Mouse (Mus musculus): Measurements from ENCODE around the gene Rsu1.

Rsu1 gene

DNA sequence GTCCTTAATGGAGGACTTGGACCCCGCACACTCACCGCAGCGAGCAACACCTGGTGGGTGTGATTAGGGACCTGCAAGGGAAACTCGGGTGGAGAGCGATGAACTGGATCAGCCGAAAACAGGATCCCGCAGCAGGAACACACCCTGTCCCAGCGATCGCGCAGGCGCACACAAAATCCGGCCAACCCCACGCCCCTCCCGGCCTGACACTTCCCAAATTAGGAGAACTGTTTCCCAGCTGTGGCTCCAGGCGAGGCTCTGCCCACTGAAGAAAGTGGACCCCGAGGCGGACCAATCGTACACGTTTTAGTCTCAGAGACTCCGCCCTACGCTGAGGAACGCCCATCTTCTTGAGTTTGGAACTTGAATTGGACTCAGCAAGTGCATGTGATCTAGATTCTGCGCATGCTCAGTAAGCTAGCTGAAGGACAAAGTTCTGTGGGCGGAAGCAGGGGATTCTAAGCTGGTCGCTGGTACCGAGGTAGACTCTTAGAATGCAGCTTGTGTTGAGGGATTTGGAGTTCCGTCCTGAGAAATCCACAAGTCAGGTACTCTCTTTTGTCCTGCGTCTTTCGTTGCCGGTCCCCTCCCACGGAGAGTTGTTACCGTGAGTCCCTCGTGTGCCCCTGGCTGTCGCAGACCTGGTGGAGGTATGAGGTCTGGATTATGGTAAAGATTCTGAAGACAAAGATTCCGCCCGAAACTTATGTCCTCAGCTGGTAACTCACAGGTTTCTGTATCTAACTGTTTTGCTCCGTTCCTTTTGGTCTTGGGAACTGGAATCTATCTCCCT, at the start of gene Rsu1:
Gene Rsu1 (minus strand): TSS at position 251 of the 793 bp plus-strand sequence.
- peak; percentile 88 to 91 for DNase-seq (ENCODE audit: low spot score in 2 of 2)

DNA sequence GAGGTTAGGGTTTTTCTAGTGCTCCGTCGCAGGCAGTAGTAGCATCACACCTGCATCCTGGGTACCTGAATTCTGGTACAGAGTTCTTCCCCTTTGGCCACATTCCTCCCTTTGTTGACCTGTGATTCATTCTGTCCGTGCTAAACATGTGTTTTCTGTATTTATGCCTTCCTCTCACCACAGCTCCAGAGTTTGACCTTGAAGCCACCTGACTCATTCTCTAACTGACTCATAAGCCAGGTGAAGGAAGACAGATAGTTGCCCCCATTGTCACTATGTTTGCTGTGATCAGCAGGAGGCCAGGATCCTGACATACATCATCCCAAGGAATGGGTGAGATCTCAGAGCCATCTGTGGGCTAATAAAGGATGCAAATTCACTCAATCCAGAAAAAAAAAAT, 32.2 kb upstream of the Rsu1 start:
- DNase-seq (ENCODE audit: low spot score in 2 of 2), result no peak

DNA sequence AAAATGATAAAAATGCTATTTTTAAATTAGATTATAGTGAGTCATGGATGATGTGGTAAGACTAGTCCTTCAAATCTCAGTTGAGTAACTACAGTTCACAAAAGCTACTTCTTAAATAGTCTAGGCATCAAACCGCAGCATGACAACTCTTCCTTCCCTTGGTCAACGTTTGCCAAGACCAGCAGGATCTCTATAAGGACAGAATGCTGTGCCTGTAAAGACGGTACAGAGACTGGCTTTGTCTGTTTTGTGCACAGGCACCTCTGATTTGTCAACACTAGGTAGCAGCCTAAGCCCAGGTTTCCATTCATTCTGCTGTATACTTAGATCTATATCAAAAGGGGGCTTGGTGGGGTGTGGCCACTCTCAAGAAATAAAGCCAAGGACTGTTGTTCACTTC, 27.8 kb upstream of the Rsu1 start:
- no peak for DNase-seq (ENCODE audit: low spot score in 2 of 2)

DNA sequence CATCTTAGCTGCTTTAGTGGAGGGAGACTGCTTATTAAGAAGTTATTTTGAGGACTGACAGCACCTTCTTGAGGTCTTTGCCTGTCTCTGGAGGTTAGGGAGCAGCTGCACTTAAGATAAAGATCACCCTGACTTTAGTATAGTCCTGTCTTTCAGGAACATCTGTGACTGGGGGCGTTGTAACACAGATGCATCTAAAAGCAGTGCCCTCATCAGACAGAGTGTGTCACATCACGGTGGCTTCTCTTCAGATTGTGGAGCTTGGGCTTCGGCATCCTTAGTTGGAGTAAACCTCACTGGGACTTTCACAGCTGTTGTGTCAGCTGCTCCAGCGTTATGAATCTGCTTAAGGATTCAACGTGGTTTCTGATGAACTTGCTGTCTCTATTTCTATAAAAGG, 26.5 kb upstream of the Rsu1 start:
- peak; percentile 19 to 21 for DNase-seq (ENCODE audit: low spot score in 2 of 2)

DNA sequence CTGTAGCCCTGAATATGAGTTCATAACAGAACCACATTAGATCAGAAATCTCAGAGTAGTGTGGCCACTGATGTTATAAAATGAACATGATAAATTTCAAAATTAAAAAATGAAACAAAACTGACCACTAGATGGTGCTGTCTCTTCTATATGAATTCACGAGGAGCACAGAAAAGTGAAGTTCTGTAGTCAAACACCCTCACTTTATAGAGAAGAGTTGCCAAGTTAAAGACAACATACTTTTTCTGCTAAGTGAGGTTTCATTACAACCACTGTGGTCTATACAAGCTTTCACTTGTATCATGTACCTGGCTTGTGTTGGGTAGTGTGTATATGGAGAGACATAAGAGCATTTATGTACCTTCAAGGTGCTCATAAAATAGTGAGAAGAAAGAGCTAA, 19.4 kb upstream of the Rsu1 start:
- DNase-seq (ENCODE audit: low spot score in 2 of 2), result peak in 1 of 2 experiments; percentile 54

DNA sequence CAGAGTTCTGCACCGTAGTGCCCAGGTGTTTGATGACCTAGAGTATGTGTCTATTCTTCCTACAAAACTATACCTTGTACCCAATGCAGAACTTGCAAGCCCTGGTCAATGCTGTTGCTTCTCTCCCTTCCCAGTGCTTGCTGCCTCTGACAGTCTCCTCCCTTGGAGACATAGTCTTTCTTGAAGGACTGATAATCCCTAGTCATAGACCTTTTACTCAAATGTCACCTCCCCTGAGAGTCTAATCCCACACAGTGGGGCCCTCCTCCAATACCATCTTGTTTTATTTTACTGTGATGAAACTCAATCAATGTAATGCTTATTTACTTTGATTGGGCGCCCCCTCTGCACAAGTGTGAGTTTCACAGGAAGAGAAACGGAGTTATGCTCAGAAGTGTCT, 18.9 kb upstream of the Rsu1 start:
- DNase-seq (ENCODE audit: low spot score in 2 of 2), result no peak

DNA sequence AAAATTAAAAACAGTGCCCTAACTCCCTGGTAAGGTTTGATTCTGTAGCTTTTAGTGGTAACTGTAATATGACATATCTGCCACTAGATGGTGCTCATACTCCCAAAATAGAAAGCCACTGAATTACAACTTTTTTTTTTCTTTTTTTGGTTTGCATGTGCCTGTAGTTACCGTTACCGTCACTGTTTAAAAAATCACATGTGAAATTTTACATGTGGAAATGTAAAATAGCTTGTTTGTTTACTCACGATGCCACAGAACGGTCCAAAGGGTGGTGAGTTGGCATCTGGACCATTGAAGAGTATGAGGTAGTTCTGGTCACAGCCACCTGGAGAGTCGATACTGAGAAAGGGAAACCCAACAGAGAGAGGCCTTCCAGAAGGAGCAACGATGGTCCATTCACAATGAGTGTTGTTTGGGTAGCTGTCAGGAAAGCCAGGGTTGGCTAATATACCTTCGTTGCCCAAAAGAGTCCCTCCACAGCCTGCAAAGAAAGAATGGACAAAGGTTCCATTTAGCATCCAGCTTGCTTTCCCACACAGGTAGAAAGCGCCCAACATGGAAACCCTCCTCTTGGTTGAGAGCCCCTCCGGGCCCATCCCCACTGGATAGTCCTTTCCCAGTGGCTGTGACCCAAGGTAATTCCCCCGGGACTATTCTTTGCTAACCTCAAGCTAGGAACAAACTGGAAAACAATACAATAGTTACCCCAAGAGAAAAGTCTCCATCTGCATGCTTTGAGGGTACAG, 7.1 kb upstream of the Rsu1 start:
- DNase-seq (ENCODE audit: low spot score in 2 of 2), result no peak

DNA sequence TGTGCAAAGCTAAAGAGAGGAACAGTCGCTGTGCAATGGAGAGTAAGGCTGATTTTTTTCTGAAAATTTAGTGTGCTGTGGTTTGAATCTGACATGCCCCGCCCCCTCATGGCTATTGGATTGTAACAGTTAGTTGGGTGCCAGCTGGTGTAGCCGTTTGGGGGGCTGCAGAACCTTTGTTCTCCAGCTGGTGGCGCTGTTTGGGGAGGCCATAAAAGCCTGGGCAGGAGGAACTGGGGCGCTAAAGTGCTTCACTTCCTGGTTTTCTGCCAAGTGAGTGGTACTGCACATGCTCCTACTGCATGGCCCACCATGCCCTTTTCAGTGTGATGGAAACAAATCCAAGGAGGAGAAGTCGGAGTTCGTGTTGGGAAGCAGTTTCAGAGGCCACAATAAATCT, 4.7 kb upstream of the Rsu1 start:
- no peak for DNase-seq (ENCODE audit: low spot score in 2 of 2)

DNA sequence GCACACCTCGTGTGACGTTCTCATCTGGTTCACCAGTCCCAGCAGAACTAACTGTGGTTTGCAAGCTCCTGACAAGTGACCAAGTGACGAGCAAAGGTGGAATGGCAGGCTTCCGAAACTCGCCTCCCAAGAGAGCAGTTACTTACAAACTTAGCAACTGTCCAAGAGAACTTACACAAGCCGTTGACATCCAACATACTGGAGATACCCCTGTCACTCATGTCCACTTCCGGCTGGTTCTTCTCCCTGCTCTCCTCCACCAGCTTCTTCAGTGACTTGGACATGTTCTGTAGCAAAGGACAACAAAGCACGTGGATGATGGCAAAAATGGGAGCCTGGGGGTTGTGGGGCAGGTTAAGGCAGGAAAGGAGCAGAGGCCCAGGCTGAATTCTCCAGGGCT, 479 bp downstream of the Rsu1 start:
- DNase-seq (ENCODE audit: low spot score in 2 of 2), result peak in 1 of 2 experiments; percentile 8

DNA sequence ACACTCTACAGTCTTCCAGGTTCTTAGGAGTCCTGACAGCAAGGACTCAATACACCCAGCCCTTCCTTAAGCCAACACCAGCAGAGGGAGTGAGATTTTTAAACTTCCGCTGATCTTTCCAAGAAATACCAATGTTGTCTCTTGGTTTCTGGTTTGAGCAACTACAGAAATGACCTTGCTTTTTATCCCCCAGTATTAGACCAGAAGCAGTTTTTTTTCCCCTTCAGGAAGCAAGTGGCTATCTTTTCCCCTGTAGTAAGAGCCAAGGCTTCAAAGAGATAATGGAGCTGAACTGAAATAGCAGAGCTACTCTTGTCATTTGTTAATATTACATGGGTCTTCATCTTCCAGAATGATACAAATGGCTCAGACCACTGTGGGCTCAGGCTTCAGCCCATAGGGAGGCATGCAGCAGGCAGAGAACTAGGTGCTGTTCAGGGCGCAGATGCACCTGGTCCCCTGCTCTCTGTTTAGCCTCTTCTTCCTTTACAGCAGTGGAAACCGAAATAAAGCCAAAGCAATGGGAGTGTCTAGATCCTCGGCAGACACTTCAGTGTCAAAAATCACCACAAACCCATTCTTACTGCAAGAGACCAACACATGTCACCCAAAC, 2.4 kb downstream of the Rsu1 start:
- DNase-seq (ENCODE audit: low spot score in 2 of 2), result no peak

DNA sequence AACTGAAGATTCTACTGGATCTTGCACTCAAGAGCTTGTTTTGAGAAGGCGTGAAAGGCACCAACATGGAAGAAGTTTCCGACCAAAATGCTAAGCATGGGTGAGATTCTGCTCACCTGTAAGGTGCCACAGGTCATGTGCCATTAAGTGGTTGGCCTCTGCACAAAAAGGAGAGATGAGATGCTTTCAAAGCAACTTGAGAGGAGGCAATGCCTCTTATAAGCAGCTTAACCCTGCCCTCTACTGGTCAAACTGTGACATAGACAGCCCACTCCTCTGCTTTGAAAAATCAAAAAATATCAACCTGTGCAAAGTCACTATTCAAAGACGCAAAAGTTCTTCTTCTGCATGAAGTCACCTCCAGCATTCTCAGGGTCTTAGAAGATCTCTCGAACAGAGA, 6.3 kb downstream of the Rsu1 start:
- DNase-seq (ENCODE audit: low spot score in 2 of 2), result peak in 1 of 2 experiments; percentile 42

DNA sequence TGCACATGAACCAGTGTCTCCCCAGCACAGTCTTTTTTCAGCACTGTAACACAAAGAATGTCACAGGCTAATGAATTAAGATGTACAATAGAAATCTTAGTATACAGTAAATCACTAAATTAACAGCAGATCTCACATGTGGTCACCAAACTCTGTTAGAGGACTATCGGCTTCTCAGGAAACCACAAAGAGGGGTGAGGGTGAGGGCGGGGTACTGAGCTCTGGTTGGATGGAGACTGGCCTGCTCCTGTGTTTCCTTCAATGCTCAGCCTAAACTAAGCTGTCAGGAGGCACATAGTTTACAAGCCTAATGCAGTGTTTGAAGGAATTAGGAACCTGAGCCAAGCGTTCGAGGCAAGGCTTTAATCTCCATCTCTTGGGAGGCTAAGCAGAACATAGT, 8.1 kb downstream of the Rsu1 start:
- DNase-seq (ENCODE audit: low spot score in 2 of 2), result no peak

DNA sequence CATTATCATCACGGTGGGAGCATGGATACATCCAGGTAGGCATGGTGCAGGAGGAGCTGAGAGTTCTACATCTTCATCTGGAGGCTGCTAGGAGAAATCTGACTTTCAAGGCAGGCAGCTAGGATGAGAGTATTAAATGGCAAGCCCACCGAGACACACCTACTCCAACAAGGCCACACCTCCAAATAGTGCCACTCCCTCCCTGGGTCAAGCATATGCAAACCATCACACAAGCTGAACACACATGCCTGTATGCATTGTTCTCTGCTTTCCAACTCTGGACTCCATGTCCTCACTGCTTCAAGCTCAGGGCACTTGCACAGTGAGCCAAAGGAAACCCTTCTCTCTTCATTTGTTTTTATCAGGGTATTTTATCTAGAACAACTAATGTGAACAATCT, 12.6 kb downstream of the Rsu1 start:
- no peak for DNase-seq (ENCODE audit: low spot score in 2 of 2)

DNA sequence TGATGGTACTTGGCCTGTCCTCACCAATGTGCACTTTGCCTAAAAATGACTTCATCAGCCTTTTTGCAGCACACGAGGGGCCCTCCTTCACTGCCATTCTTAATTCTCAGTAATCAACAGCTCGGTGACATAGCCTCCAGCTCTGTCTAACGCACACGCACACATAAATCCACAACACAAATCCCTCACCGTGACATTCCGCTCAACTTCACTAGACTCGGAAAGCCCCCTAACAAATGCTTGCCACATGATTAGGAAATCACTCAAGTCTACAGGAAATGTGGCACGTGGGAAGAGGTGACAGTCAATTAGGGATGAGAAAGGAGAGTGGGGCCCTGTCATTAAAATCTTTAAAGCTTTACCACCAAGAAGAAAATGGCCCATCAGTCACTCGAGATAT, 30.5 kb downstream of the Rsu1 start:
- DNase-seq (ENCODE audit: low spot score in 2 of 2), result no peak

DNA sequence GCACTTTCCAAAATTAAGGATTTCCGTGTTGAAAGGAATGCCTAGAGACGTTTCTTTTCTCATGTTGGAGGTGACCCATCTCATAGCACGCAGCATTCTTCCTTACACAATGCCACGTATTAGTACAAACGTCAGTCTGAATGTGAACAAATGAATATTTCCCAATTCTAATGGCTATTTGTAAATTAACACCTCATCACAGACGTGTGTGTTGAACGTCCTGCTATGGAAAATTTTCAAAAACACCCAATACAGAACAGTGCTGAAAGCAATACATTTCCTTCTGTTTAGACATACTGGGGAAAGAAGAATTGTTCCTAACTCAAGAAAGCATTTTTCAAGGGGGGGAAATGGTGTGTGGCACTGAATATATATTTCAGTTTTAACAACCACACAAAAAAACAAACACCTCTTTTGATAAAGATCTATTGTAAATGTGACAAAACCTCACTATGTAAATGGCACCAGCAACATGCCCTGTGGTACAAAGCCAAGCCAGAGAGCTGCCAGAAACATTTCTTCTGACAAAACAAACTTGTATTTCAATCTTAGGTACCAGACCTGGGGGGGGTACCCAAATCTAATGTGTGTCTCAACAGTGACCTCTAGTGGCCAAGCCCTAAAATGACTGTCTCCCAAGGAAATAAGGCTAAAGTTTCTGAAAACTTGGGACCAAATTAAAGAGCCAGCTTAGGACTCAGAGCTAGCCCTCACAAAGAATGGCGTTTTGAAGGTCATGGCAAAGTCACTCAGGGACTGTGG, 33.9 kb downstream of the Rsu1 start:
- DNase-seq (ENCODE audit: low spot score in 2 of 2), result peak; percentile 12 to 71

DNA sequence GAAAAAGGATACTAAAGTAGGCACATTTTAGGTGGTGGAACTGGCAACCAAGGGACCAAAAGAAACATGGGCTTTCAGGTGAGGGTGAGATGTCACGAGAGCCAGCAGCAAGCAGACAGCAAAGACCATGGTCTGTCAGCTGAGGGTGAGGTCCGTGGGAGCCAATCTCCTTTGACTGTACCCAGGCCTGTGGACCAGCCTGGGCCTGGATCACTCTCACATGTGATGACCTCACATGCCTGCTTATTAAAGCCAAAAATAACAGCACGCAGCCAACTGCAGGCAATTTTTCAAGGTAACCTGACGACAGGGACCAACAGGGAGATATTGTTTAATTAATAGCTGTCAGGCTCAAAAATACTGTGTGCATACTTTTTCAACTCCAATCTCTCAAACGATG, 35.5 kb downstream of the Rsu1 start:
- no peak for DNase-seq (ENCODE audit: low spot score in 2 of 2)

DNA sequence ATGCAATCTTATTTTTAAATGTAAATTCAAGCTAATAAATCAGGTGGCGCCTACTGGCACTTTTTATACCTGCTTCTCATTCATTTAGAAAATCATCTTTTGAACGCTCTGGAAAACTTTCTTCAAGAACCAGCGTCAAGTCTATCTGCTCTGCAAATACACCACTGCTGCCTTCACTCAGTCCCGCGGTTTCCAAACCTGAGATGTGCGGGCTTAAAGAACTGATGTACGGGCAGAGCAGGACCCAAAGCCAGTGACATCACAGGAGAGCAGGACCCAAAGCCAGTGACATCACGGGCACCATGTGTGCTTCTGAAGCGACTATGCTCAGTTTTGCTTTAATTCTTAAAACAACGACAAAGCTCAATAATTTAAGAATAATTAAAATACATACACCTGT, 36.4 kb downstream of the Rsu1 start:
- DNase-seq (ENCODE audit: low spot score in 2 of 2), result no peak

DNA sequence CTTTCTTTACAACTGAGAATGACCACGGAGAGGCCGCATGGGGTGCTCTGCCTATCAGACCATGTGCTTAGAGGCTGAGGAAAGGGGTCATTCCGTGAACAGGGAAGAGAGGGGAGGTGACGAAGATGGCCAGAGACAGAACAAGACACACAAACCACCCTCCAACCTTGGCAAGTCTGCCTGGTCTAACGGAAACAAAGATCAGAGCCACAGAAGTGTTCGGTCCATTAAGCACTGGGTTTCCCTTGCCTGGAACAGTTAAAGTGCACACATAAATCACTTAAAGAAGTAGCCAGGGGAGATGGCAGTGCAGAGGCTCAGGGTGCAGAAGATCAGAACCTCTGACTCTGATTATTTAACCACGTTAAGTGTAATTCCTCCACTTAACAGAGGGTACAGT, 37.3 kb downstream of the Rsu1 start:
- no peak for DNase-seq (ENCODE audit: low spot score in 2 of 2)

DNA sequence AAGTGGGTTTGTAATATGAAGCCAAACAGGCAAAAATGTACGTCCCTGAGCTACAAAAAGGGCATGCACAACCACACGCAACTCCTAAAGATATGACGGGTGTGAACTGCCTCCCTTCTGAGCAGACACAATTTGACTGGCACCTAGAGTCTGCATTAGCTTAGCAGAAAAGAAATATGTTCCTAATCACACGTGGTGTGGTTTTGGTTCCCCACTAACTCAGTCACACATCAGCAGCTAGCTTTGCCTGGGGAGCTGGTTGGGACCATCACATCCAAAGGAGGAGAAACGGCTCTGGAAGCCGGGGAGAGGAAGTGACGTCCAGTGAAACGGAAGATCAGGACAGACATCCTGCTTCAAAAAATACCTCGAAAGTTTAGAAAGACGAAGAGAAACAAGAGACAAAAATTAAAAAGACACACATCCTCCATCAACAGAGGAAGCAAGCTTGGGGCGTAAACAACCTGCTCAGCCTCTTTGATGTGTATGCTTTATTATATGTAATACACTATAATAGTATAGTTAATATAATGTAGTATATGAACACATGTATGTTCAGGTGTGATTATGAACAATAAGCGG, 37.9 kb downstream of the Rsu1 start:
- no peak for DNase-seq (ENCODE audit: low spot score in 2 of 2)

DNA sequence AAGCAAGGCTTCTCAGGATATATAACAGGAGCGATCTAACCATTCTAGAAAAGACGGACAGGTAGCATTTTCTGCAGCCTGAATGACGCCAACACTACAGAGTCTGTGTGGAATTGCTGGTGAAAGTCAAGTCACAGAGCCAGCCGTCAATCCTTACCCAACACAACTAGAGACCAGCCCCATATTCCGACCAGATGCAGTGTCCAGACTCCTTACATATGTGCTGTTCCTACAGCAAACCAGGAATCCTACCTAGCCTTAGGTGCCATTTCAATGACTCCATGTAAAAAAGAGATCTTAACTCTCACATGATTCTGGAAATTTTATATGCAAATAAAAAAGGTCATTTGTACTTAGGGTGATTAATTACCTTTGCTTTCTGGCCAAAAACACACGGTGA, 38.9 kb downstream of the Rsu1 start:
- no peak for DNase-seq (ENCODE audit: low spot score in 2 of 2)

DNA sequence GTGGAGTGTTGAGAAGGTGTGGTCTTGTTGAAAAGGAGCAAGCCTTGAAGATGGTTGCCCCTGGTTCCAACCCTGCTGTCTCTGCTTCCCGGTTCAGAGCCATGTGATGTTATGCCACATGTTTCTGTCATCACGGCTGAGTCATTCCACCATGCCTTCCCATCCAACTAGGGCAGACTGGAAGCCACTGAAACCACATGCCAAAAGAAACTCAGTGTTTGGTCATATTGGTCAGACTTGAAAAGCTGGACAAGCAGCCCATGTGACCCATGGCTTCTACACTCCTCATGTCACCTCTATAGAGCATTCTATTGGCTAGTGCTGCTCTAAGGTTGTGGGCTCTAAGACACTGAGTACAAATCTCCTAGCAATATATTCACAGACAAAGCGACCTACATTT, 41.5 kb downstream of the Rsu1 start:
- DNase-seq (ENCODE audit: low spot score in 2 of 2), result no peak

DNA sequence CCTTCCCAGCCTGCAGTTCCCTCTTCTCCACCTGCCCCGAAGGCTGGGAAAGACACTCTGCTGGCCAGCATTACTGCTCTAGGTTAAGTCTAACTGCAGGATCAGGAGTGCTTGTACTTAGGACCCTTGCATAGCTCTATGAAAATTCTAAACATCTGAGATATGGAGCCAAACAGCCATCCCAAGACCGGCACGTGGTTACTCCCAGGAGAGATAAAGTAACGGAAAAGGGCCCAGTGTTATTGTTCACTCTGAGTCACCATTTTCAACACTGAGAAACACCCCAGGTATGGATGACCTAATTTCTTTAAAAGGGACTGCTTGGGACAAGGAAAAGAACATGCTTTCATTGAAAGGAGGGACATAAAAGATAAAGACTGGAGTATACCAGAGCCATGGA, 45.2 kb downstream of the Rsu1 start:
- DNase-seq (ENCODE audit: low spot score in 2 of 2), result no peak

All from thymus, postnatal 10 days (tissue).